Mouse (Mus musculus): ENCODE data around the gene Arid3a.

GRCm38 (mm10) chr10:79921572-79921971 lies 5.3 kb upstream of the Arid3a start:
- TF ChIP-seq CTCF (IDR thresholded peaks at IDR 0.05; ENCODE audit: borderline replicate concordance, insufficient read depth, low read depth, low read length) (no peak), POLR2A (IDR thresholded peaks at IDR 0.05; ENCODE audit: borderline replicate concordance, insufficient read depth, low read length) (no peak)

All from cerebellum, adult 2 months (tissue).